In genomic region chr6:113576044-113576443, GRCm38 (mm10) we compare ENCODE assay signal across 28 mouse cellular contexts. TPM values are rescaled to one million over a fixed set of nuclear protein-coding genes. Genes with fewer than 3 reads are reported as not detected.
DNase-seq lines count a peak whose midpoint lies in the region; ATAC-seq lines count a peak whose summit lies in the region.
"Had no signal": no experiment of that assay in that cellular context is flagged by ENCODE, and none has a peak within 500 bp of the region (broad histone marks: within the 10 kb centered on the region; RNA-seq: fewer than 3 reads in every experiment).

No protein-coding gene starts in this region.

- no peaks in the 10 kb centered on the region for H3K9me3 ChIP-seq in kidney, embryonic 15.5 days (replicated peaks)
- H3K9me3 ChIP-seq: embryonic facial prominence, embryonic 10.5 days; forebrain, embryonic 12.5 days; heart, embryonic 15.5 days; limb, embryonic 13.5 days; liver, embryonic 13.5 days; lung, embryonic 15.5 days; midbrain, embryonic 10.5 days; neural tube, embryonic 12.5 days had no signal

- peak; percentile 44 to 75 for DNase-seq in layer of hippocampus, adult 18-20 months (ENCODE audit: low spot score in 2 of 2)
- DNase-seq in layer of hippocampus, postnatal 25 days (ENCODE audit: extremely low spot score in 1 of 2, low spot score in 1 of 2): no peak
- DNase-seq in frontal cortex, adult 2 months (ENCODE audit: extremely low spot score in 1 of 2, low spot score in 1 of 2): peak; percentile 78 to 81
- peak; percentile 70 for DNase-seq in layer of hippocampus, adult 9-11 months
- peak; percentile 50 to 76 for DNase-seq in right cerebral cortex, postnatal 10 days (ENCODE audit: low spot score in 2 of 2)
- no peak for DNase-seq in kidney, postnatal 36 days
- DNase-seq in lung, postnatal 36 days: no peak
- DNase-seq: adrenal gland, postnatal 14 days; cerebellum, adult 11-12 months; cerebellum, postnatal 14 days; gastrocnemius, postnatal 10 days; heart, adult 18-20 months; heart, postnatal 4 days; liver, embryonic 13.5 days; thymus, postnatal 36 days had no signal

- WGBS in kidney, embryonic 15.5 days: 95% methylated on average over 6 of the region's 6 CpGs

- H3K36me3 ChIP-seq in kidney, embryonic 15.5 days: peaks cover 64% of the 10 kb centered on the region

- H3K27me3 ChIP-seq in kidney, embryonic 15.5 days: no peaks in the 10 kb centered on the region
- H3K27me3 ChIP-seq: CH12.LX; forebrain, embryonic 12.5 days; heart, embryonic 15.5 days; limb, embryonic 13.5 days; liver, embryonic 13.5 days; lung, embryonic 15.5 days; neural tube, embryonic 12.5 days had no signal

- ATAC-seq in kidney, embryonic 15.5 days (replicated peaks; ENCODE audit: low FRiP score): no peak
- ATAC-seq: hindbrain, postnatal 0 days; intestine, postnatal 0 days had no signal

- no peaks in the 10 kb centered on the region for H3K4me1 ChIP-seq in kidney, embryonic 15.5 days
- H3K4me1 ChIP-seq: embryonic facial prominence, embryonic 10.5 days; forebrain, embryonic 12.5 days; heart, embryonic 15.5 days; limb, embryonic 13.5 days; liver, embryonic 13.5 days; lung, embryonic 15.5 days; midbrain, embryonic 10.5 days; neural tube, embryonic 12.5 days had no signal

- H3K4me2 ChIP-seq in kidney, embryonic 15.5 days: no peak overlapping the region
- H3K4me2 ChIP-seq: forebrain, embryonic 12.5 days; heart, embryonic 15.5 days; limb, embryonic 13.5 days; liver, embryonic 13.5 days; lung, embryonic 15.5 days; neural tube, embryonic 12.5 days had no signal

- no peak overlapping the region for H3K4me3 ChIP-seq in kidney, embryonic 15.5 days (replicated peaks)
- H3K4me3 ChIP-seq: embryonic facial prominence, embryonic 10.5 days; forebrain, embryonic 12.5 days; heart, embryonic 15.5 days; limb, embryonic 13.5 days; liver, embryonic 13.5 days; lung, embryonic 15.5 days; midbrain, embryonic 10.5 days; neural tube, embryonic 12.5 days had no signal

- no peak overlapping the region for H3K9ac ChIP-seq in kidney, embryonic 15.5 days
- H3K9ac ChIP-seq: forebrain, embryonic 12.5 days; heart, embryonic 15.5 days; limb, embryonic 13.5 days; liver, embryonic 13.5 days; lung, embryonic 15.5 days; neural tube, embryonic 12.5 days had no signal

- no peak overlapping the region for H3K27ac ChIP-seq in kidney, embryonic 15.5 days
- H3K27ac ChIP-seq: embryonic facial prominence, embryonic 10.5 days; forebrain, embryonic 12.5 days; heart, embryonic 15.5 days; hindbrain, postnatal 0 days; limb, embryonic 13.5 days; liver, embryonic 13.5 days; lung, embryonic 15.5 days; macrophage; midbrain, embryonic 10.5 days; neural tube, embryonic 12.5 days had no signal

RNA-seq across cellular contexts. Expression of gene Fancd2os, which starts 24.5 kb away (rescaled TPM):
- under 1 TPM; 0.27 to 0.41 TPM for total RNA-seq in layer of hippocampus, adult 18-20 months (2021)
- total RNA-seq in layer of hippocampus, postnatal 25 days (2021): under 1 TPM; 0.20 to 0.80 TPM
- 0.18 TPM in 1 of 2 replicates, not detected in the other for polyA plus RNA-seq in frontal cortex, adult 2 months (2012; rRNA removed)
- polyA plus RNA-seq in kidney, embryonic 15.5 days (2015; fragmentation: Nextera tagmentation; extraction: Ambion mirVana): 0.84 and 0.87 TPM in 2 replicates
- total RNA-seq: adrenal gland, postnatal 14 days; CH12.LX; gastrocnemius, postnatal 10 days; heart, adult 18-20 months; heart, postnatal 4 days; hindbrain, postnatal 0 days; monocyte, adult 5-6 weeks had no signal
- polyA plus RNA-seq: hindbrain, postnatal 0 days; intestine, postnatal 0 days; limb, embryonic 13.5 days; lung, embryonic 15.5 days; macrophage had no signal

RNA-seq across cellular contexts. Expression of gene Brk1, which starts 28.5 kb away (rescaled TPM):
- total RNA-seq in layer of hippocampus, adult 18-20 months (2021): 100 to 1,000 TPM; 221 to 222 TPM
- 100 to 1,000 TPM; 228 to 246 TPM for total RNA-seq in layer of hippocampus, postnatal 25 days (2021)
- 371 and 428 TPM in 2 replicates for polyA plus RNA-seq in frontal cortex, adult 2 months (2012; rRNA removed)
- 206 and 211 TPM in 2 replicates for polyA plus RNA-seq in kidney, embryonic 15.5 days (2015; fragmentation: Nextera tagmentation; extraction: Ambion mirVana)

RNA-seq across cellular contexts. Expression of gene Fancd2, which starts 44.6 kb away (rescaled TPM):
- 1 to 10 TPM; 1.7 to 2.7 TPM for total RNA-seq in layer of hippocampus, adult 18-20 months (2021)
- 1 to 10 TPM; 1.4 to 2.3 TPM for total RNA-seq in layer of hippocampus, postnatal 25 days (2021)
- 3.0 and 4.3 TPM in 2 replicates for polyA plus RNA-seq in frontal cortex, adult 2 months (2012; rRNA removed)
- polyA plus RNA-seq in kidney, embryonic 15.5 days (2015; fragmentation: Nextera tagmentation; extraction: Ambion mirVana): 13.9 and 15.2 TPM in 2 replicates

RNA-seq across cellular contexts. Expression of gene Emc3, which starts 44.6 kb away (rescaled TPM):
- 10 to 100 TPM; 77.4 to 78.1 TPM for total RNA-seq in layer of hippocampus, adult 18-20 months (2021)
- 10 to 100 TPM; 76.8 to 85.4 TPM for total RNA-seq in layer of hippocampus, postnatal 25 days (2021)
- polyA plus RNA-seq in frontal cortex, adult 2 months (2012; rRNA removed): 82.0 and 83.3 TPM in 2 replicates
- polyA plus RNA-seq in kidney, embryonic 15.5 days (2015; fragmentation: Nextera tagmentation; extraction: Ambion mirVana): 108 and 111 TPM in 2 replicates

RNA-seq across cellular contexts. Expression of gene Vhl, which starts 47.7 kb away (rescaled TPM):
- 10 to 100 TPM; 44.3 to 48.5 TPM for total RNA-seq in layer of hippocampus, adult 18-20 months (2021)
- 10 to 100 TPM; 47.3 to 52.3 TPM for total RNA-seq in layer of hippocampus, postnatal 25 days (2021)
- polyA plus RNA-seq in frontal cortex, adult 2 months (2012; rRNA removed): 49.0 and 51.4 TPM in 2 replicates
- 36.1 and 39.3 TPM in 2 replicates for polyA plus RNA-seq in kidney, embryonic 15.5 days (2015; fragmentation: Nextera tagmentation; extraction: Ambion mirVana)

Comparison
In these comparisons a context has a peak if more than half of its experiments do, and no peak if none do; other contexts are left out.
1. DNase-seq: peak in layer of hippocampus, adult 18-20 months (2 of 2), frontal cortex, adult 2 months (2 of 2), layer of hippocampus, adult 9-11 months (single experiment) and right cerebral cortex, postnatal 10 days (2 of 2); none in layer of hippocampus, postnatal 25 days (0 of 2), kidney, postnatal 36 days (0 of 2) and lung, postnatal 36 days (single experiment).